Mouse (Mus musculus): Measurements from ENCODE around the gene Ppm1k. TPM values are rescaled to one million over a fixed set of nuclear protein-coding genes. Genes with fewer than 3 reads are reported as not detected.
"Not testable (repeated sequence)": the region's sequence is repeated elsewhere in the genome, so short reads cannot be mapped to it uniquely, and the experiment has no call there.

Ppm1k gene
- polyA plus RNA-seq, 1 experiment from 2014 or later: 4.5 TPM

DNA sequence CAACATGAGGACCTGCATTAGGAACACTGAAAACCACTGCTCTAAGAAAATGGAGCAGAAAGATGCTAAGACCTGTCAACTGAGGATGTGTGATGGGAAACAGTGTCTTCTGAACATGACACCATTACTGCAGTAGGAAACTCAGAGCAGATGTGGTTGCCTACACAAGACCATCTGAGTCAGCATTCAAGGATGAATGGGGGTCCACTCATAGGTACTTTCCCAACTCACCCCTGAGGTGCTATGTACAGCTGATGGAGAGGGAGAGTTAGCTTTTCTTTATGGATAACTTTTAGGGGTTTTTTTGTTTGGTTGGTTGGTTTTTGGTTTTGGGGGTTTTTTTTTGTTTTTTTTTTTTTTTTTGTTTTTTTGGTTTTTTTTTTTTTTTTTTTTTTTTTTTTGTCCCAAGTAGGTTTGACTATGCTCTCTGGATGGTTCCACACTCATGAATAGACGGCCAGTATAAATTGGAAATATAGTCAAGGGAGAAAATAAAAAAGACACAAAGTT is 5.9 kb downstream of the Ppm1k start:
- Histone ChIP-seq H3K9me3 (no peaks in the 10 kb centered on the region), H3K36me3 (0 out of 2 replicates have a peak, but pooled peaks cover 6% of the 10 kb centered on the region), H3K27ac (no peak overlapping the region), H3K9ac (no peak overlapping the region), H3K4me3 (no peak overlapping the region), H3K27me3 (no peaks in the 10 kb centered on the region), H3K4me2 (no peak overlapping the region), H3K4me1 (peaks cover 10% of the 10 kb centered on the region)
- 79% methylated on average over 1 of the region's 1 CpGs for WGBS
- ATAC-seq (ENCODE audit: insufficient number of reproducible peaks, low FRiP score, low TSS enrichment, low read depth): no peak

DNA sequence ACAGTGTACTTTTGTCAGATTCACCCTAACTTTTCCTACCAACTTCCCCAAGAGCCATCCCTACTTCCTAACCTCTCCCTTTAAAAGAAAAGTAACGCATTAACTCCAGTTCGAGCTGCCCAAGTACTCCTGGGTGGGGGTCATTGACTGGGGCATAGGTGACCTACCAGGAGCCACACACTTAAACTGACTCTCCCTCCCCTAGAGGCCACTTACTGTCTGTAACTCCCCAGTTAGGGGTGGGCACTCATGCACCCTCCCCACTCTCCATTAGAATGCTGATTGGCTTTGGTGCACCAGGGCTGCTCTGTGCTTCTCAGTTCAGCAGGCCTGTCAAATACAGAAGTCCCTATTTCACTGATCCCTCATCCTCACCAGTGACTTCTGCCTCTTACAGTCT is 8.3 kb downstream of the Ppm1k start:
- H3K36me3 ChIP-seq: 0 out of 2 replicates have a peak, but pooled peaks cover 6% of the 10 kb centered on the region
- H3K4me3 ChIP-seq: no peak overlapping the region
- ATAC-seq (ENCODE audit: insufficient number of reproducible peaks, low FRiP score, low TSS enrichment, low read depth): no peak
- no peak overlapping the region for H3K4me2 ChIP-seq
- no peak overlapping the region for H3K9ac ChIP-seq
- WGBS: 83% methylated on average over 2 of the region's 2 CpGs
- no peak overlapping the region for H3K27ac ChIP-seq
- no peaks in the 10 kb centered on the region for H3K27me3 ChIP-seq
- H3K9me3 ChIP-seq: no peaks in the 10 kb centered on the region
- no peaks in the 10 kb centered on the region for H3K4me1 ChIP-seq

- Histone ChIP-seq H3K4me3 (no peak overlapping the region), H3K27ac (no peak overlapping the region), H3K9ac (no peak overlapping the region), H3K9me3 (no peaks in the 10 kb centered on the region), H3K36me3 (0 out of 2 replicates have a peak, but pooled peaks cover 6% of the 10 kb centered on the region), H3K4me2 (no peak overlapping the region), H3K27me3 (no peaks in the 10 kb centered on the region), H3K4me1 (no peaks in the 10 kb centered on the region)
- ATAC-seq (ENCODE audit: insufficient number of reproducible peaks, low FRiP score, low TSS enrichment, low read depth): no peak
- 85% methylated on average over 10 of the region's 10 CpGs for WGBS
Observed at GRCm38 (mm10) chr6:57524742-57525141, 10.5 kb downstream of the Ppm1k start.

- no peak for ATAC-seq (ENCODE audit: insufficient number of reproducible peaks, low FRiP score, low TSS enrichment, low read depth)
- Histone ChIP-seq H3K27me3 (no peaks in the 10 kb centered on the region), H3K9me3 (no peaks in the 10 kb centered on the region), H3K4me3 (no peak overlapping the region), H3K4me2 (no peak overlapping the region), H3K4me1 (no peaks in the 10 kb centered on the region), H3K9ac (no peak overlapping the region), H3K27ac (no peak overlapping the region), H3K36me3 (0 out of 2 replicates have a peak, but pooled peaks cover 9% of the 10 kb centered on the region)
- WGBS: 86% methylated on average over 10 of the region's 10 CpGs
Observed at GRCm38 (mm10) chr6:57520749-57521652, 14.3 kb downstream of the Ppm1k start.

- Histone ChIP-seq H3K4me1 (no peaks in the 10 kb centered on the region), H3K27ac (no peak overlapping the region), H3K4me3 (no peak overlapping the region), H3K36me3 (peaks cover 33% of the 10 kb centered on the region), H3K4me2 (no peak overlapping the region), H3K9me3 (no peaks in the 10 kb centered on the region), H3K27me3 (no peaks in the 10 kb centered on the region), H3K9ac (no peak overlapping the region)
- WGBS: 85% methylated on average over 4 of the region's 4 CpGs
- ATAC-seq (ENCODE audit: insufficient number of reproducible peaks, low FRiP score, low TSS enrichment, low read depth): no peak
Observed at GRCm38 (mm10) chr6:57514035-57514374, 21.3 kb downstream of the Ppm1k start.

- Histone ChIP-seq H3K4me1 (no peaks in the 10 kb centered on the region), H3K9ac (no peak overlapping the region), H3K9me3 (no peaks in the 10 kb centered on the region), H3K36me3 (peaks cover 33% of the 10 kb centered on the region), H3K4me2 (no peak overlapping the region), H3K27ac (no peak overlapping the region), H3K27me3 (no peaks in the 10 kb centered on the region), H3K4me3 (no peak overlapping the region)
- 84% methylated on average over 7 of the region's 7 CpGs for WGBS
- ATAC-seq (ENCODE audit: insufficient number of reproducible peaks, low FRiP score, low TSS enrichment, low read depth): no peak
Observed at GRCm38 (mm10) chr6:57513351-57514034, 21.8 kb downstream of the Ppm1k start.

- Histone ChIP-seq H3K9ac (no peak overlapping the region), H3K4me2 (no peak overlapping the region), H3K9me3 (no peaks in the 10 kb centered on the region), H3K4me3 (no peak overlapping the region), H3K27me3 (no peaks in the 10 kb centered on the region), H3K36me3 (peaks cover 33% of the 10 kb centered on the region), H3K4me1 (no peaks in the 10 kb centered on the region), H3K27ac (no peak overlapping the region)
- WGBS: 93% methylated on average over 5 of the region's 5 CpGs
- no peak for ATAC-seq (ENCODE audit: insufficient number of reproducible peaks, low FRiP score, low TSS enrichment, low read depth)
Observed at GRCm38 (mm10) chr6:57511899-57512298, 23.4 kb downstream of the Ppm1k start.

DNA sequence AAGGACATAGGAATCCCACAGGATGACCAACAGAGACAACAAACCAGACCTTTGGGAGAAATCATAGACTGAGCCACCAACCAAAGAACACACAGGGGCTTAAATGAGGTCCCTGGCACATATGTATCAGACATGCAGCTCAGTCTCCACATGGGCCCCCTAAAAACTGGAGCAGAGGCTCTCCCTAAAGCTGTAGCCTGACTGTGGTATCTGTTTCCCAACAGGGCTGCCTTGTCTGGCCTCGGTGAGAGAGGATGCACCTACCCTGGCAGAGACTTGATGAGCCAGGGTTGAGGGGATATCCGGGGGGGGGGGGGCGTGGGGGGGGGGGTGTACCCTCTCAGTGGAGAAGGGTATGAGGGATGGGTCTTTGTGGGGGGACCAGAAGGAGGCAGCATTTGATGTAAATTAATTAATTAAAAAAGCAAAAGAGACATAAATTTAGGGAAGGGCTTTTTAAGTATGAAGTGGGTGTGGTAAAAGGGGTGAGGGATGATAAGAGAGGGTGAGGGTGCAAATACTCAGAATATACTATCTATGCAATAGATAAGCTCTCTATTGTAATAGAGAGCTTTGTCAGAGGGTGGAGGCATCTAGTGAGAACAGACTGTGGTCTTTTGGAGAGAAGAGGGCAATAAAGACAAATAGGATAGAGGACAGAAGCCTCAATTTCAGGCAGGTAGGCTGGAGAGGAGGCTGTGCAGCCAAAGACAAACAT is 31.4 kb downstream of the Ppm1k start:
- H3K9me3 ChIP-seq: no peaks in the 10 kb centered on the region
- H3K4me2 ChIP-seq: no peak overlapping the region
- WGBS: 42% methylated on average over 3 of the region's 3 CpGs
- no peak overlapping the region for H3K9ac ChIP-seq
- no peak overlapping the region for H3K27ac ChIP-seq
- H3K4me1 ChIP-seq: no peaks in the 10 kb centered on the region
- H3K4me3 ChIP-seq: no peak overlapping the region
- ATAC-seq (ENCODE audit: insufficient number of reproducible peaks, low FRiP score, low TSS enrichment, low read depth): no peak
- no peaks in the 10 kb centered on the region for H3K36me3 ChIP-seq
- H3K27me3 ChIP-seq: no peaks in the 10 kb centered on the region

DNA sequence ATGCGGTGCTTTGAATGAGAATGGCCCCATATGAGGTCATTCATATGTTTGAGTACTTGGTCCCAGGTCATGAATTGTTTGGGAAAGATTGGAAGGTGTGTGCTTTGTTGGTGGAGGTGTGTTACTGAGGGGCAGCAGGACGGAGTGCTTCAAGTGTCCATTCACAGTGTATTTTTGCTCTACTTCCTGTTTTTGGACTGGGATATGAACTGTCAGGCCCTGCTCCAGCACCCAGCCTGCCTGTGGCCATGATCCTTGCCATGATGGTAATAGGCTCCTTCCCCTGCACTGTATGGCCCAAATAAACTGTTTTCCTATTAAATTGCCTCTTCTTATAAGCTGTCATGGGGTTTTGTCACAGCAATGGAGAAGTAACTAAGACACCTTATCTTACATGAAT is 36.1 kb downstream of the Ppm1k start:
- no peak overlapping the region for H3K4me3 ChIP-seq
- H3K9ac ChIP-seq: no peak overlapping the region
- H3K27me3 ChIP-seq: no peaks in the 10 kb centered on the region
- no peaks in the 10 kb centered on the region for H3K4me1 ChIP-seq
- no peak overlapping the region for H3K27ac ChIP-seq
- ATAC-seq (ENCODE audit: insufficient number of reproducible peaks, low FRiP score, low TSS enrichment, low read depth): no peak
- no peaks in the 10 kb centered on the region for H3K36me3 ChIP-seq
- H3K4me2 ChIP-seq: no peak overlapping the region
- H3K9me3 ChIP-seq: no peaks in the 10 kb centered on the region
- 74% methylated on average over 2 of the region's 2 CpGs for WGBS

GRCm38 (mm10) chr6:57468161-57468560 is 67.1 kb downstream of the Ppm1k start:
- H3K4me1 ChIP-seq; H3K4me2 ChIP-seq; H3K36me3 ChIP-seq; H3K27ac ChIP-seq; ATAC-seq (ENCODE audit: insufficient number of reproducible peaks, low FRiP score, low TSS enrichment, low read depth); H3K9ac ChIP-seq; H3K9me3 ChIP-seq; H3K4me3 ChIP-seq; H3K27me3 ChIP-seq: not testable (repeated sequence)
- WGBS: 19% methylated on average over 3 of the region's 3 CpGs

All from limb, embryonic 15.5 days (tissue).